Mouse (Mus musculus): ENCODE measurements around the gene Bicral. TPM values are rescaled to one million over a fixed set of nuclear protein-coding genes. Genes with fewer than 3 reads are reported as not detected.
"Not testable (repeated sequence)": the region's sequence is repeated elsewhere in the genome, so short reads cannot be mapped to it uniquely, and the experiment has no call there.

The Bicral gene
- polyA plus RNA-seq, 1 experiment: 14.4 TPM

- no peak overlapping the region for H3K27ac ChIP-seq (ENCODE audit: insufficient read depth, low read length)
These were observed 4.2 kb downstream of the Bicral start for GRCm38 (mm10) chr17:46854096-46854495.

GRCm38 (mm10) chr17:46853281-46853680, 5.0 kb downstream of the Bicral start:
- Histone ChIP-seq H3K36me3 (ENCODE audit: control insufficient read depth, insufficient read depth, low read length) (no peaks in the 10 kb centered on the region; the same call in 1 of the 2 replicates), H3K4me3 (ENCODE audit: extremely low read depth, insufficient read depth, insufficient read length) (no peak overlapping the region), H3K27ac (ENCODE audit: insufficient read depth, low read length) (peak overlapping the region; percentile 71), H3K27me3 (ENCODE audit: control insufficient read depth, insufficient read depth, low read length) (no peaks in the 10 kb centered on the region), H3K4me1 (ENCODE audit: control insufficient read depth, insufficient read depth, insufficient read length) (peaks cover 23% of the 10 kb centered on the region)
- peak in 1 of 2 experiments; percentile 18 for DNase-seq (ENCODE audit: low read depth in 1 of 2, low spot score in 2 of 2)
- TF ChIP-seq POLR2A (IDR thresholded peaks at IDR 0.05; ENCODE audit: low read depth, low read length) (no peak), CTCF (IDR thresholded peaks at IDR 0.05; ENCODE audit: extremely low read depth, insufficient read depth, insufficient read length, insufficient replicate concordance) (no peak)
- 25% methylated on average over 6 of the region's 6 CpGs for WGBS

More at GRCm38 (mm10) chr17:46854096-46854495, 4.2 kb downstream of the Bicral start:
- Histone ChIP-seq H3K4me1 (ENCODE audit: control insufficient read depth, insufficient read depth, insufficient read length) (peaks cover 23% of the 10 kb centered on the region), H3K4me3 (ENCODE audit: extremely low read depth, insufficient read depth, insufficient read length) (no peak overlapping the region), H3K36me3 (ENCODE audit: control insufficient read depth, insufficient read depth, low read length) (no peaks in the 10 kb centered on the region; the same call in 1 of the 2 replicates), H3K27me3 (ENCODE audit: control insufficient read depth, insufficient read depth, low read length) (no peaks in the 10 kb centered on the region)
- DNase-seq (ENCODE audit: low read depth in 1 of 2, low spot score in 2 of 2): no peak
- no peak for TF ChIP-seq CTCF (IDR thresholded peaks at IDR 0.05; ENCODE audit: extremely low read depth, insufficient read depth, insufficient read length, insufficient replicate concordance)
- no peak for TF ChIP-seq POLR2A (IDR thresholded peaks at IDR 0.05; ENCODE audit: low read depth, low read length)
- WGBS: 90% methylated on average over 7 of the region's 7 CpGs

GRCm38 (mm10) chr17:46852725-46853124, 5.6 kb downstream of the Bicral start:
- TF ChIP-seq CTCF (IDR thresholded peaks at IDR 0.05; ENCODE audit: extremely low read depth, insufficient read depth, insufficient read length, insufficient replicate concordance) (no peak), POLR2A (IDR thresholded peaks at IDR 0.05; ENCODE audit: low read depth, low read length) (peak; percentile 21; the same call in 1 of the 2 replicates)
- 15% methylated on average over 6 of the region's 6 CpGs for WGBS
- no peak overlapping the region for H3K4me3 ChIP-seq (ENCODE audit: extremely low read depth, insufficient read depth, insufficient read length)
- no peaks in the 10 kb centered on the region; the same call in 1 of the 2 replicates for H3K36me3 ChIP-seq (ENCODE audit: control insufficient read depth, insufficient read depth, low read length)
- H3K4me1 ChIP-seq (ENCODE audit: control insufficient read depth, insufficient read depth, insufficient read length): peaks cover 23% of the 10 kb centered on the region
- H3K27me3 ChIP-seq (ENCODE audit: control insufficient read depth, insufficient read depth, low read length): no peaks in the 10 kb centered on the region
- DNase-seq (ENCODE audit: low read depth in 1 of 2, low spot score in 2 of 2): peak in 1 of 2 experiments; percentile 71
- H3K27ac ChIP-seq (ENCODE audit: insufficient read depth, low read length): peak overlapping the region; percentile 71; the same call in 1 of the 2 replicates

GRCm38 (mm10) chr17:46847206-46847605, 11.1 kb downstream of the Bicral start:
- H3K4me3 ChIP-seq (ENCODE audit: extremely low read depth, insufficient read depth, insufficient read length): no peak overlapping the region
- peaks cover 6% of the 10 kb centered on the region for H3K4me1 ChIP-seq (ENCODE audit: control insufficient read depth, insufficient read depth, insufficient read length)
- no peak for DNase-seq (ENCODE audit: low read depth in 1 of 2, low spot score in 2 of 2)
- H3K27me3 ChIP-seq (ENCODE audit: control insufficient read depth, insufficient read depth, low read length): no peaks in the 10 kb centered on the region
- H3K27ac ChIP-seq (ENCODE audit: insufficient read depth, low read length): no peak overlapping the region
- TF ChIP-seq CTCF (IDR thresholded peaks at IDR 0.05; ENCODE audit: extremely low read depth, insufficient read depth, insufficient read length, insufficient replicate concordance) (no peak), POLR2A (IDR thresholded peaks at IDR 0.05; ENCODE audit: low read depth, low read length) (no peak)
- 94% methylated on average over 7 of the region's 7 CpGs for WGBS
- no peaks in the 10 kb centered on the region for H3K36me3 ChIP-seq (ENCODE audit: control insufficient read depth, insufficient read depth, low read length)

GRCm38 (mm10) chr17:46846573-46846972, 11.7 kb downstream of the Bicral start:
- not testable (repeated sequence) for H3K4me3 ChIP-seq (ENCODE audit: extremely low read depth, insufficient read depth, insufficient read length); H3K27ac ChIP-seq (ENCODE audit: insufficient read depth, low read length); H3K36me3 ChIP-seq (ENCODE audit: control insufficient read depth, insufficient read depth, low read length); H3K4me1 ChIP-seq (ENCODE audit: control insufficient read depth, insufficient read depth, insufficient read length); DNase-seq (ENCODE audit: low read depth in 1 of 2, low spot score in 2 of 2); H3K27me3 ChIP-seq (ENCODE audit: control insufficient read depth, insufficient read depth, low read length)
- 97% methylated on average over 18 of the region's 18 CpGs for WGBS

GRCm38 (mm10) chr17:46845262-46845661, 13.0 kb downstream of the Bicral start:
- TF ChIP-seq CTCF (IDR thresholded peaks at IDR 0.05; ENCODE audit: extremely low read depth, insufficient read depth, insufficient read length, insufficient replicate concordance) (no peak), POLR2A (IDR thresholded peaks at IDR 0.05; ENCODE audit: low read depth, low read length) (no peak)

GRCm38 (mm10) chr17:46844811-46845210, 13.5 kb downstream of the Bicral start:
- Histone ChIP-seq H3K4me1 (ENCODE audit: control insufficient read depth, insufficient read depth, insufficient read length) (no peaks in the 10 kb centered on the region), H3K36me3 (ENCODE audit: control insufficient read depth, insufficient read depth, low read length) (no peaks in the 10 kb centered on the region), H3K27me3 (ENCODE audit: control insufficient read depth, insufficient read depth, low read length) (no peaks in the 10 kb centered on the region), H3K4me3 (ENCODE audit: extremely low read depth, insufficient read depth, insufficient read length) (no peak overlapping the region), H3K27ac (ENCODE audit: insufficient read depth, low read length) (no peak overlapping the region)
- 93% methylated on average over 10 of the region's 10 CpGs for WGBS
- no peak for DNase-seq (ENCODE audit: low read depth in 1 of 2, low spot score in 2 of 2)
- TF ChIP-seq POLR2A (IDR thresholded peaks at IDR 0.05; ENCODE audit: low read depth, low read length) (no peak), CTCF (IDR thresholded peaks at IDR 0.05; ENCODE audit: extremely low read depth, insufficient read depth, insufficient read length, insufficient replicate concordance) (no peak)

More at GRCm38 (mm10) chr17:46845262-46845661, 13.0 kb downstream of the Bicral start:
- Histone ChIP-seq H3K4me1 (ENCODE audit: control insufficient read depth, insufficient read depth, insufficient read length) (no peaks in the 10 kb centered on the region), H3K27ac (ENCODE audit: insufficient read depth, low read length) (no peak overlapping the region), H3K27me3 (ENCODE audit: control insufficient read depth, insufficient read depth, low read length) (no peaks in the 10 kb centered on the region), H3K36me3 (ENCODE audit: control insufficient read depth, insufficient read depth, low read length) (no peaks in the 10 kb centered on the region), H3K4me3 (ENCODE audit: extremely low read depth, insufficient read depth, insufficient read length) (no peak overlapping the region)
- WGBS: 90% methylated on average over 12 of the region's 12 CpGs
- no peak for DNase-seq (ENCODE audit: low read depth in 1 of 2, low spot score in 2 of 2)
